Mouse (Mus musculus) brain, embryonic 14.5 days (tissue): ENCODE measurements around the gene Vapb.

ENCODE experiments used
- CTCF ChIP-seq: fragments of 200-500 bp; IDR thresholded peaks from 2 replicates; pipeline ENCODE4 v1.5.1; 2012; ENCODE audit warnings: inconsistent platforms, mild to moderate bottlenecking, moderate library complexity, borderline replicate concordance; ENCODE audit not compliant: insufficient read depth, insufficient read length; ENCODE audit errors: extremely low read depth
- POLR2A ChIP-seq: fragments of 200-500 bp; IDR thresholded peaks from 2 replicates; pipeline ENCODE4 v1.6.1; 2012; ENCODE audit warnings: mild to moderate bottlenecking, inconsistent platforms, borderline replicate concordance; ENCODE audit not compliant: poor library complexity, insufficient read depth, insufficient read length, severe bottlenecking; ENCODE audit errors: extremely low read depth

DNA sequence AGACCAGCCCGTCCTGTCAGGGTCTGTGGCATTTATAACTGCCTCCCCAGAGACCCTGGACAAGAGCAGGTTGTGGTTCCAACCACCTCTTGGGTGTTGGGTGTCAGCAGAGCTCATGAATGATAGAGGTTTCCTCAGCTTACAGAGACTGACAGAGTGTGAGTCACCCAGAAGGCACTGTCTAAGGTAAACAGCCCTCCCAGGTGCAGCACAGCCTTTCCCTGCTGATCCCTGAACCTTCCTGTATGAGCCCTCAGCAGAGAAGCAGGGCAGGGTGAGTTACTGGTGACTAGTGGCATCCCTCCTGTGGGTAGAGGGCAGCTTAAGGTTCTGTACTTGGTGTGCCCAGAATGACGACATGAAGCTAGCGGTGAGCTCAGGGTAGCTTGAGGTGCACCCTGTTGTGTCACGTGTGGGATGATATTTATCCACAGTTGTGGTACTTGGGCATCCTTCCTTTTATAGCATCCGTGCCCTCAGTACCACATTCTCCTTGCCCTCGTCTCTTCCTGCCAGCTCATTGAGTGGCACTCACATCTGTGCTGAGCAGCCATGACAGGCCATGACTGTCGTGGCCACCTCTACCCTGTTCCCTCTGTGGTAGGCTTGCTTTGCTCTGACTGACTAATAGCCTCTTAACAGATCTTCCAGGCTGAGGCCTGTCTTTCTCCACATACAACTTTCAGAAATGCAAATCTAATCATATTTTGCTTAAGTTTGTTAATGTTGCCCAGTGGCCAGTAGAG lies 6.9 kb downstream of the Vapb start:
- no peak for TF ChIP-seq POLR2A
- no peak for TF ChIP-seq CTCF
